Mouse (Mus musculus): ENCODE results near the gene Tbl1x.

GRCm38 (mm10) chrX:77617368-77618144 lies 106.7 kb downstream of the Tbl1x start:
- TF ChIP-seq CTCF (IDR thresholded peaks at IDR 0.05; ENCODE audit: low read depth, low read length) (no peak), POLR2A (IDR thresholded peaks at IDR 0.05; ENCODE audit: insufficient read depth, low read length) (no peak), EP300 (IDR thresholded peaks at IDR 0.05; ENCODE audit: insufficient read depth, low read depth, low read length) (no peak)
